Mouse (Mus musculus): ENCODE results near the gene Paxx.

DNA sequence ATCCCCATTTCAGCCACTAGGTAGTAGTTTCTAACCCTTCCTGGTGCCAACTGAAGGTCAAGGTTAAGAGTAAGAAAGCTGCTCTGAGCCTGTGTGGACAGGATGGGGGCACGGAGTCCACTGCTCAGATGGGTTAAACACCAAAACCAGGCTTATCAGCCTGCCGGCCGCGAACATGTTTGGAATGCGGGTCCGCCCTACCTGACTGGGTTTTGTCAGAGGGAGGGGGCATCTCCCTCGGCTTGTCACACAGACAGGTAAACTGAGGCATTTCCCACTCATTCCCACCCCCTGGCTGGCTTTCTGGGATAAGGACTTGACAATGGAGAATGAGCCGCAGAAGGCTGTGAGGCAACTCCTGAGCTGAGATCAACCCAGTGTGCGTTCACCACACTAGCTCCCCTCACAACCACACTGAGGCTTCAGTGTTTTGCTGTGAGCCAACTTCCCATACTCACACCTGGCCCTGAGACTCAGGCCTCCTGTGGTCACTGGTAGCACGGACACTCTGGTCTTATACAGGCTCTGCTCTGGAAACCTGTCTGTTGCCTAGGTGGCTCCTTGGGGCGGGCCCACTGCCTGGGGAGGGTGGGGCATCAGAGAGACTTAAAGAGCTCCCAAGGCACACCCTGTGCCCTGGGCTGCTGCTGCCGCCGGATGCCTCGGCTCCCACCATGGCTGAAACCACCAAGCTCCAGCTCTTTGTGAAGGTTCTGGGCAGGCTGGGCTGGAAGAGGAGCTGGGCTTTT, 4.5 kb downstream of the Paxx start, which contains the start of gene Clic3:
- TF ChIP-seq CTCF (IDR thresholded peaks at IDR 0.05; ENCODE audit: extremely low read depth, insufficient read depth, low read length), result no peak
- TF ChIP-seq POLR2A (IDR thresholded peaks at IDR 0.05; ENCODE audit: extremely low read depth, insufficient read depth, low read length), result no peak
